Mouse (Mus musculus): ENCODE results near the gene Ksr2. TPM values are rescaled to one million over a fixed set of nuclear protein-coding genes. Genes with fewer than 3 reads are reported as not detected.

Ksr2 gene
- polyA plus RNA-seq, 1 experiment: 0.14 TPM

DNA sequence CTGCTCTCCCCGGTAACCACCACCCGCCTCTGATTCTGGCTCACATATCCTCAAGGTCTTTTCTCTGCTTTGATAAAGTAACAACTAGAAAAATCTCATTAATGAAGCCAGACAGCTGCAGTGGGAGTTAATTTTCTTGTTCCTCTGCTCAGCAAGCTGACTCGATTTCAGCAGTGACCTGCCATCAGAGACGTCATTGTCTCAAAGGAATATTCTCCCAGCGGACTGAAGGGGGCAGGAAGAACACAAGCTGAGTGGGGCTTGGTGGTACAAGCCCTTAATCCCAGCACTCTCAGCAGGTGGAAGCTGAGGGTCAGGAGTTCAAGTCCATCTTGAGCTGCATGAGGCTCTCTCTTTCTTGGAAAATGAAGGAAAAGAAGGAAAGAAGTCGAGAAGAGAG is 244.8 kb downstream of the Ksr2 start:
- TF ChIP-seq CTCF (IDR thresholded peaks at IDR 0.05; ENCODE audit: extremely low read depth, insufficient read length, insufficient replicate concordance, low read depth, low read length): no peak
- TF ChIP-seq POLR2A (IDR thresholded peaks at IDR 0.05; ENCODE audit: low read depth, low read length): no peak
- Histone ChIP-seq H3K27ac (ENCODE audit: insufficient read depth, low read depth, low read length) (no peak overlapping the region), H3K36me3 (ENCODE audit: control insufficient read depth, insufficient read depth, low read length) (no peaks in the 10 kb centered on the region), H3K4me3 (ENCODE audit: low read depth, low read length) (no peak overlapping the region), H3K27me3 (ENCODE audit: control insufficient read depth, insufficient read depth, low read length) (no peaks in the 10 kb centered on the region), H3K4me1 (ENCODE audit: control insufficient read depth, insufficient read depth, insufficient read length, low read length) (no peaks in the 10 kb centered on the region)
- 48% methylated on average over 6 of the region's 6 CpGs for WGBS

GRCm38 (mm10) chr5:117659596-117659995 is 245.8 kb downstream of the Ksr2 start:
- Histone ChIP-seq H3K27ac (ENCODE audit: insufficient read depth, low read depth, low read length) (no peak overlapping the region), H3K4me3 (ENCODE audit: low read depth, low read length) (no peak overlapping the region), H3K27me3 (ENCODE audit: control insufficient read depth, insufficient read depth, low read length) (no peaks in the 10 kb centered on the region), H3K4me1 (ENCODE audit: control insufficient read depth, insufficient read depth, insufficient read length, low read length) (no peaks in the 10 kb centered on the region), H3K36me3 (ENCODE audit: control insufficient read depth, insufficient read depth, low read length) (no peaks in the 10 kb centered on the region)
- 62% methylated on average over 13 of the region's 13 CpGs for WGBS
- TF ChIP-seq POLR2A (IDR thresholded peaks at IDR 0.05; ENCODE audit: low read depth, low read length): no peak

GRCm38 (mm10) chr5:117665181-117665580 is 251.4 kb downstream of the Ksr2 start:
- Histone ChIP-seq H3K36me3 (ENCODE audit: control insufficient read depth, insufficient read depth, low read length) (no peaks in the 10 kb centered on the region), H3K4me3 (ENCODE audit: low read depth, low read length) (no peak overlapping the region), H3K4me1 (ENCODE audit: control insufficient read depth, insufficient read depth, insufficient read length, low read length) (no peaks in the 10 kb centered on the region), H3K27ac (ENCODE audit: insufficient read depth, low read depth, low read length) (no peak overlapping the region), H3K27me3 (ENCODE audit: control insufficient read depth, insufficient read depth, low read length) (no peaks in the 10 kb centered on the region)
- WGBS: 16% methylated on average over 9 of the region's 9 CpGs
- TF ChIP-seq CTCF (IDR thresholded peaks at IDR 0.05; ENCODE audit: extremely low read depth, insufficient read length, insufficient replicate concordance, low read depth, low read length) (no peak), POLR2A (IDR thresholded peaks at IDR 0.05; ENCODE audit: low read depth, low read length) (no peak)

DNA sequence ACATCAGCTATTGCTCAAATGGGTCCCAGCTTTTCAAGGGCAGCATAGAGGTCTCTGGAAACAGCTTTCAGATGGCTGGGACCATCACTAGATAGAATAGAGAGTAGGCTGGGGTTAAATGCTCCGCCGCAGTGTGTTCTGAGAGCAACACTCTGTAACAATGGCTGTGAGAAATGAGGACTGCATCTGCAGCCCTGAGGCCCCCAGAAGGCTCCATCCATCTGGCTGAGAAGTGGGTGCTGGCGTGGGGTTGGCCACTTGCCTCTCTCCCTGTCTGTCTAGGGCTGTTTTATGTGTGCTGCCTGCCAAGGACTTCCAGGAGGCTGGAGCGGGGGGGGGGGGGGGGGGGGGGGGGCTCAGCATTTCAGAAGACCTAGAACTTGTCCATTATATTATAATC is 253.5 kb downstream of the Ksr2 start:
- Histone ChIP-seq H3K4me3 (ENCODE audit: low read depth, low read length) (no peak overlapping the region), H3K27ac (ENCODE audit: insufficient read depth, low read depth, low read length) (no peak overlapping the region), H3K36me3 (ENCODE audit: control insufficient read depth, insufficient read depth, low read length) (no peaks in the 10 kb centered on the region), H3K27me3 (ENCODE audit: control insufficient read depth, insufficient read depth, low read length) (no peaks in the 10 kb centered on the region), H3K4me1 (ENCODE audit: control insufficient read depth, insufficient read depth, insufficient read length, low read length) (no peaks in the 10 kb centered on the region)
- TF ChIP-seq POLR2A (IDR thresholded peaks at IDR 0.05; ENCODE audit: low read depth, low read length) (no peak), CTCF (IDR thresholded peaks at IDR 0.05; ENCODE audit: extremely low read depth, insufficient read length, insufficient replicate concordance, low read depth, low read length) (no peak)
- WGBS: 71% methylated on average over 3 of the region's 4 CpGs

- Histone ChIP-seq H3K27me3 (ENCODE audit: control insufficient read depth, insufficient read depth, low read length) (no peaks in the 10 kb centered on the region), H3K27ac (ENCODE audit: insufficient read depth, low read depth, low read length) (no peak overlapping the region), H3K36me3 (ENCODE audit: control insufficient read depth, insufficient read depth, low read length) (no peaks in the 10 kb centered on the region), H3K4me3 (ENCODE audit: low read depth, low read length) (no peak overlapping the region), H3K4me1 (ENCODE audit: control insufficient read depth, insufficient read depth, insufficient read length, low read length) (no peaks in the 10 kb centered on the region)
- 79% methylated on average over 4 of the region's 4 CpGs for WGBS
- TF ChIP-seq CTCF (IDR thresholded peaks at IDR 0.05; ENCODE audit: extremely low read depth, insufficient read length, insufficient replicate concordance, low read depth, low read length): no peak
- no peak for TF ChIP-seq POLR2A (IDR thresholded peaks at IDR 0.05; ENCODE audit: low read depth, low read length)
Measured at GRCm38 (mm10) chr5:117669265-117669664, 255.5 kb downstream of the Ksr2 start.

GRCm38 (mm10) chr5:117669843-117670242 is 256.0 kb downstream of the Ksr2 start:
- WGBS: 46% methylated on average over 7 of the region's 7 CpGs
- no peaks in the 10 kb centered on the region for H3K27me3 ChIP-seq (ENCODE audit: control insufficient read depth, insufficient read depth, low read length)
- no peaks in the 10 kb centered on the region for H3K4me1 ChIP-seq (ENCODE audit: control insufficient read depth, insufficient read depth, insufficient read length, low read length)
- TF ChIP-seq CTCF (IDR thresholded peaks at IDR 0.05; ENCODE audit: extremely low read depth, insufficient read length, insufficient replicate concordance, low read depth, low read length) (no peak), POLR2A (IDR thresholded peaks at IDR 0.05; ENCODE audit: low read depth, low read length) (no peak)
- no peaks in the 10 kb centered on the region for H3K36me3 ChIP-seq (ENCODE audit: control insufficient read depth, insufficient read depth, low read length)
- H3K4me3 ChIP-seq (ENCODE audit: low read depth, low read length): no peak overlapping the region
- no peak overlapping the region for H3K27ac ChIP-seq (ENCODE audit: insufficient read depth, low read depth, low read length)

DNA sequence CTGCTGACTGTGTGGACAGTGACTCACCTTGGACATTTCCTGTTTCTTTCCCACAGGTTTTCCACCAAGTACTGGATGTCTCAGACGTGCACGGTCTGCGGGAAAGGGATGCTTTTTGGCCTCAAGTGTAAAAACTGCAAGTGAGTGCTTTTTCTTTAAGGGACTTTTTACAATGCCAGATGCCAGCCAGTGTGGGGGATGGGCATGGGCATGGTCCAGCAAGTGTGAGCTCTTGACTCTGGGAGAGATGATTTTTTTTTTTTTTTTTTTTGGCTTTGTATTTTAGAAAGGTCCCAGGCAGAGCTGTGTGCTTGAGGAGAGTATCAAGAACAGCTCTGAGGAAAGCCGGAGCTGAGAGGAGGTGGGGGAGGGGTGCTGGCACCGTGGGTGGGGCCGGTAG is 257.6 kb downstream of the Ksr2 start:
- Histone ChIP-seq H3K4me1 (ENCODE audit: control insufficient read depth, insufficient read depth, insufficient read length, low read length) (no peaks in the 10 kb centered on the region), H3K27me3 (ENCODE audit: control insufficient read depth, insufficient read depth, low read length) (no peaks in the 10 kb centered on the region), H3K4me3 (ENCODE audit: low read depth, low read length) (no peak overlapping the region), H3K27ac (ENCODE audit: insufficient read depth, low read depth, low read length) (no peak overlapping the region), H3K36me3 (ENCODE audit: control insufficient read depth, insufficient read depth, low read length) (no peaks in the 10 kb centered on the region)
- TF ChIP-seq CTCF (IDR thresholded peaks at IDR 0.05; ENCODE audit: extremely low read depth, insufficient read length, insufficient replicate concordance, low read depth, low read length): no peak
- no peak for TF ChIP-seq POLR2A (IDR thresholded peaks at IDR 0.05; ENCODE audit: low read depth, low read length)
- WGBS: 58% methylated on average over 6 of the region's 6 CpGs

- 73% methylated on average over 8 of the region's 8 CpGs for WGBS
- H3K4me1 ChIP-seq (ENCODE audit: control insufficient read depth, insufficient read depth, insufficient read length, low read length): no peaks in the 10 kb centered on the region
- no peak overlapping the region for H3K4me3 ChIP-seq (ENCODE audit: low read depth, low read length)
- no peak for TF ChIP-seq POLR2A (IDR thresholded peaks at IDR 0.05; ENCODE audit: low read depth, low read length)
- TF ChIP-seq CTCF (IDR thresholded peaks at IDR 0.05; ENCODE audit: extremely low read depth, insufficient read length, insufficient replicate concordance, low read depth, low read length): no peak
- H3K27ac ChIP-seq (ENCODE audit: insufficient read depth, low read depth, low read length): no peak overlapping the region
- no peaks in the 10 kb centered on the region for H3K27me3 ChIP-seq (ENCODE audit: control insufficient read depth, insufficient read depth, low read length)
- no peaks in the 10 kb centered on the region for H3K36me3 ChIP-seq (ENCODE audit: control insufficient read depth, insufficient read depth, low read length)
Measured at GRCm38 (mm10) chr5:117675840-117676239, 262.0 kb downstream of the Ksr2 start.

Data from small intestine, adult 2 months (tissue).